Mouse (Mus musculus): ENCODE results near the gene 4933428G20Rik.

- TF ChIP-seq GATA1 (IDR thresholded peaks at IDR 0.05; ENCODE audit: borderline replicate concordance, low read length) (no peak), FLI1 (IDR thresholded peaks at IDR 0.05; ENCODE audit: low read length) (no peak)
Observed at GRCm38 (mm10) chr11:97502383-97502782, 2.2 kb upstream of the 4933428G20Rik start.
